Mouse (Mus musculus) C2C12 (cell line): Measurements from ENCODE around the gene Gimap7.

Experiments used
- CEBPB ChIP-seq: IDR thresholded peaks from one replicate; pipeline ENCODE4 v1.6.1; 2011; ENCODE audit warnings: low read depth, mild to moderate bottlenecking, control low read depth, moderate library complexity
- CTCF ChIP-seq: IDR thresholded peaks from one replicate; pipeline ENCODE4 v1.5.1; 2011; ENCODE audit not compliant: control insufficient read depth, insufficient read depth, insufficient read length
- FOSL1 ChIP-seq: IDR thresholded peaks from one replicate; pipeline ENCODE4 v1.8.0; 2011; ENCODE audit warnings: mild to moderate bottlenecking, low read length; ENCODE audit not compliant: poor library complexity, insufficient read depth, severe bottlenecking
- MYOD1 ChIP-seq: IDR thresholded peaks from one replicate; pipeline ENCODE4 v1.6.1; 2011; ENCODE audit warnings: low read depth; ENCODE audit not compliant: control insufficient read depth, insufficient read length
- USF1 ChIP-seq: IDR thresholded peaks from one replicate; pipeline ENCODE4 v1.6.1; 2011; ENCODE audit warnings: low read depth, mild to moderate bottlenecking, control low read depth, moderate library complexity

- TF ChIP-seq CEBPB (no peak), CTCF (no peak), MYOD1 (no peak), USF1 (no peak), FOSL1 (no peak)
Measured at GRCm38 (mm10) chr6:48700251-48701075, 18.0 kb upstream of the Gimap7 start.
